Mouse (Mus musculus): ENCODE results near the gene Trim9.

DNA sequence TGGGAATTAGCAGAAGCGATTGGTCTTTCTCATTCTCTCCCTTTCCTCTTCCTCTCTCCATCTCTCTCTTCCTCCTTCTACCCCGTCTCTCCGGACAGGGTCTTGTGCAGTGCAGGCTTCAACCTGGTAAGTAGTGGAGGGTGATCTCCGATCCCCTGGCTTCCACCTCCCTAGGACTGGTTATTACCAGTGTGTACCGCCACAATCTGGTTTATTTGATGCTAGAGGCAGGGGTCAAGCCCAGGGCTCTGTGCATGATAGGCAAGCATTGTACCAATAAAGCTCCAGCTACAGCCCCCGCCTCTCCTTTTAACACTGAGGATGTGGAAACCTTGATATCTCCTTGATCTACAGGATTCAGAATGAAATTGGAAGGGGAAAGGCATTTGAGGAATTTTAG lies 133.8 kb downstream of the Trim9 start:
- TF ChIP-seq SMC3 (IDR thresholded peaks at IDR 0.05; ENCODE audit: low read depth, low read length): no peak
- no peak for TF ChIP-seq USF1 (IDR thresholded peaks at IDR 0.05; ENCODE audit: low read depth, low read length)
- TF ChIP-seq CTCF (IDR thresholded peaks at IDR 0.05 in 2 of 3, conservative IDR thresholded peaks at IDR 0.05 in 1 of 3; ENCODE audit: control insufficient read depth in 1 of 3, insufficient read depth in 1 of 3, low read depth in 2 of 3, low read length in 3 of 3, poor library complexity in 1 of 3, severe bottlenecking in 1 of 3): no peak
